Comparison of ENCODE assay signal across 14 mouse cellular contexts in genomic region chr13:53235953-53236352, GRCm38 (mm10). TPM values are rescaled to one million over a fixed set of nuclear protein-coding genes. Genes with fewer than 3 reads are reported as not detected.
DNase-seq lines count a peak whose midpoint lies in the region; ATAC-seq and TF ChIP-seq lines count a peak whose summit lies in the region.
"Had no signal": no experiment of that assay in that cellular context is flagged by ENCODE, and none has a peak within 500 bp of the region (broad histone marks: within the 10 kb centered on the region; RNA-seq: fewer than 3 reads in every experiment).

No protein-coding gene starts in this region.

- peak overlapping the region; percentile 67; the same call in 1 of the 2 replicates for H3K27ac ChIP-seq in heart, embryonic 10.5 days
- peak overlapping the region; percentile 51; the same call in 1 of the 2 replicates for H3K27ac ChIP-seq in neural tube, embryonic 11.5 days (ENCODE audit: low read depth, low read length)
- no peak overlapping the region for H3K27ac ChIP-seq in neural tube, embryonic 15.5 days (replicated peaks)
- peak overlapping the region; percentile 59 for H3K27ac ChIP-seq in forebrain, embryonic 14.5 days (ENCODE audit: low read depth, low read length)
- H3K27ac ChIP-seq in limb, embryonic 14.5 days (replicated peaks; ENCODE audit: low read depth, low read length): peak overlapping the region; percentile 39
- H3K27ac ChIP-seq in liver, postnatal 0 days (ENCODE audit: low read depth): no peak overlapping the region
- H3K27ac ChIP-seq: macrophage had no signal

- TF ChIP-seq CTCF in liver, postnatal 0 days (IDR thresholded peaks at IDR 0.05; ENCODE audit: low read depth): no peak

- DNase-seq in heart, embryonic 10.5 days (ENCODE audit: low spot score): no peak
- DNase-seq in heart, adult 18-20 months: no peak
- DNase-seq in neural tube, embryonic 11.5 days (ENCODE audit: low spot score): no peak
- DNase-seq in forebrain, embryonic 14.5 days (ENCODE audit: low spot score): no peak
- DNase-seq in limb, embryonic 14.5 days (ENCODE audit: low spot score): no peak
- no peak for DNase-seq in liver, postnatal 0 days
- DNase-seq in gastrocnemius, postnatal 4 days (ENCODE audit: low spot score in 2 of 2): no peak
- DNase-seq: kidney, postnatal 10 days; spleen, adult 18-20 months had no signal

- no peaks in the 10 kb centered on the region for H3K9me3 ChIP-seq in heart, embryonic 10.5 days
- H3K9me3 ChIP-seq in neural tube, embryonic 11.5 days (ENCODE audit: control insufficient read depth, low read length): no peaks in the 10 kb centered on the region
- H3K9me3 ChIP-seq in neural tube, embryonic 15.5 days (replicated peaks): no peaks in the 10 kb centered on the region
- H3K9me3 ChIP-seq in forebrain, embryonic 14.5 days (replicated peaks; ENCODE audit: control insufficient read depth, low read length): no peaks in the 10 kb centered on the region
- no peaks in the 10 kb centered on the region for H3K9me3 ChIP-seq in limb, embryonic 14.5 days (ENCODE audit: control insufficient read depth, low read length)
- H3K9me3 ChIP-seq in liver, postnatal 0 days (ENCODE audit: low read length): no peaks in the 10 kb centered on the region

- no peak for TF ChIP-seq EP300 in liver, postnatal 0 days (IDR thresholded peaks at IDR 0.05; ENCODE audit: low read depth)

- no peak for ATAC-seq in neural tube, embryonic 11.5 days (ENCODE audit: insufficient read depth, low FRiP score, low TSS enrichment)
- ATAC-seq in neural tube, embryonic 15.5 days (ENCODE audit: low FRiP score): no peak
- ATAC-seq in forebrain, embryonic 14.5 days: 0 out of 2 replicates have a peak, but pooled peaks have one; percentile 16
- no peak for ATAC-seq in limb, embryonic 14.5 days (ENCODE audit: low FRiP score, low read depth)
- ATAC-seq in liver, postnatal 0 days: no peak
- ATAC-seq: activated CD4-positive, CD25-positive, alpha-beta regulatory T cell, adult 4 months had no signal

- no peaks in the 10 kb centered on the region for H3K27me3 ChIP-seq in heart, embryonic 10.5 days (ENCODE audit: insufficient read depth, poor library complexity, severe bottlenecking)
- H3K27me3 ChIP-seq in neural tube, embryonic 11.5 days (ENCODE audit: control insufficient read depth, insufficient read depth, low read length): no peaks in the 10 kb centered on the region
- 0 out of 2 replicates have a peak, but pooled peaks cover 2% of the 10 kb centered on the region for H3K27me3 ChIP-seq in neural tube, embryonic 15.5 days (replicated peaks)
- no peaks in the 10 kb centered on the region for H3K27me3 ChIP-seq in forebrain, embryonic 14.5 days (replicated peaks; ENCODE audit: control insufficient read depth, insufficient read depth, low read length)
- H3K27me3 ChIP-seq in limb, embryonic 14.5 days (ENCODE audit: control insufficient read depth, insufficient read depth, low read length): no peaks in the 10 kb centered on the region
- H3K27me3 ChIP-seq in liver, postnatal 0 days (ENCODE audit: insufficient read depth, low read length): 0 out of 2 replicates have a peak, but pooled peaks cover 6% of the 10 kb centered on the region

- H3K36me3 ChIP-seq in heart, embryonic 10.5 days: 0 out of 2 replicates have a peak, but pooled peaks cover 6% of the 10 kb centered on the region
- no peaks in the 10 kb centered on the region for H3K36me3 ChIP-seq in neural tube, embryonic 11.5 days (ENCODE audit: control insufficient read depth, insufficient read depth, low read length)
- H3K36me3 ChIP-seq in neural tube, embryonic 15.5 days: no peaks in the 10 kb centered on the region
- no peaks in the 10 kb centered on the region for H3K36me3 ChIP-seq in forebrain, embryonic 14.5 days (ENCODE audit: control insufficient read depth, insufficient read depth, low read length)
- no peaks in the 10 kb centered on the region for H3K36me3 ChIP-seq in limb, embryonic 14.5 days (ENCODE audit: control insufficient read depth, insufficient read depth, low read length)
- no peaks in the 10 kb centered on the region for H3K36me3 ChIP-seq in liver, postnatal 0 days (replicated peaks; ENCODE audit: insufficient read depth, low read length)

- H3K4me2 ChIP-seq in neural tube, embryonic 11.5 days (ENCODE audit: low read depth): no peak overlapping the region
- H3K4me2 ChIP-seq in neural tube, embryonic 15.5 days: no peak overlapping the region
- H3K4me2 ChIP-seq in forebrain, embryonic 14.5 days (ENCODE audit: low read length): peak overlapping the region; percentile 1; the same call in 1 of the 2 replicates
- H3K4me2 ChIP-seq in limb, embryonic 14.5 days (replicated peaks; ENCODE audit: low read depth, low read length, severe bottlenecking): peak overlapping the region; percentile 18; the same call in 1 of the 2 replicates
- H3K4me2 ChIP-seq in liver, postnatal 0 days (ENCODE audit: low read depth, low read length): no peak overlapping the region
- H3K4me2 ChIP-seq: heart, embryonic 11.5 days; liver, embryonic 11.5 days had no signal

- no peak for TF ChIP-seq POLR2A in limb, embryonic 14.5 days (IDR thresholded peaks at IDR 0.05; ENCODE audit: borderline replicate concordance, extremely low read depth, insufficient read depth, insufficient read length)

- H3K4me1 ChIP-seq in heart, embryonic 10.5 days: peaks cover 73% of the 10 kb centered on the region
- peaks cover 52% of the 10 kb centered on the region for H3K4me1 ChIP-seq in neural tube, embryonic 11.5 days (ENCODE audit: control insufficient read depth, insufficient read depth, low read length)
- peaks cover 54% of the 10 kb centered on the region for H3K4me1 ChIP-seq in neural tube, embryonic 15.5 days
- H3K4me1 ChIP-seq in forebrain, embryonic 14.5 days (ENCODE audit: control insufficient read depth, insufficient read depth, low read length): peaks cover 46% of the 10 kb centered on the region
- H3K4me1 ChIP-seq in limb, embryonic 14.5 days (ENCODE audit: control insufficient read depth, insufficient read depth, low read length): peaks cover 61% of the 10 kb centered on the region
- no peaks in the 10 kb centered on the region for H3K4me1 ChIP-seq in liver, postnatal 0 days (ENCODE audit: insufficient read depth)

- H3K9ac ChIP-seq in neural tube, embryonic 11.5 days (ENCODE audit: low read length): no peak overlapping the region
- no peak overlapping the region for H3K9ac ChIP-seq in neural tube, embryonic 15.5 days (replicated peaks)
- H3K9ac ChIP-seq in forebrain, embryonic 14.5 days (ENCODE audit: low read length): no peak overlapping the region
- H3K9ac ChIP-seq in limb, embryonic 14.5 days (ENCODE audit: low read depth, low read length, severe bottlenecking): no peak overlapping the region
- no peak overlapping the region for H3K9ac ChIP-seq in liver, postnatal 0 days (replicated peaks)

- H3K4me3 ChIP-seq in heart, embryonic 10.5 days: no peak overlapping the region
- H3K4me3 ChIP-seq in neural tube, embryonic 11.5 days (ENCODE audit: low read depth, low read length): no peak overlapping the region
- no peak overlapping the region for H3K4me3 ChIP-seq in neural tube, embryonic 15.5 days (replicated peaks)
- H3K4me3 ChIP-seq in forebrain, embryonic 14.5 days (ENCODE audit: low read depth, low read length): no peak overlapping the region
- H3K4me3 ChIP-seq in limb, embryonic 14.5 days (replicated peaks; ENCODE audit: low read length): no peak overlapping the region
- no peak overlapping the region for H3K4me3 ChIP-seq in liver, postnatal 0 days (ENCODE audit: low read depth, low read length)

- WGBS in heart, embryonic 10.5 days: 34% methylated on average over 7 of the region's 7 CpGs
- 12% methylated on average over 7 of the region's 7 CpGs for WGBS in neural tube, embryonic 11.5 days
- 15% methylated on average over 7 of the region's 7 CpGs for WGBS in neural tube, embryonic 15.5 days
- 15% methylated on average over 7 of the region's 7 CpGs for WGBS in forebrain, embryonic 14.5 days
- 19% methylated on average over 7 of the region's 7 CpGs for WGBS in limb, embryonic 14.5 days
- 40% methylated on average over 7 of the region's 7 CpGs for WGBS in liver, postnatal 0 days (ENCODE audit: insufficient replicate concordance)

RNA-seq across cellular contexts. Expression of gene Ror2, which starts 50.0 kb away (rescaled TPM):
- 25.8 and 27.8 TPM in 2 replicates for polyA plus RNA-seq in heart, embryonic 10.5 days (2016; fragmentation: Nextera tagmentation; extraction: Ambion mirVana)
- 1 to 10 TPM; 1.0 to 1.4 TPM for total RNA-seq in heart, adult 18-20 months (2021)
- polyA plus RNA-seq in neural tube, embryonic 11.5 days (2014; fragmentation: Nextera tagmentation; extraction: Ambion mirVana): 8.1 and 8.7 TPM in 2 replicates
- polyA plus RNA-seq in neural tube, embryonic 15.5 days (2015; fragmentation: Nextera tagmentation; extraction: Ambion mirVana): 3.4 and 4.8 TPM in 2 replicates
- polyA plus RNA-seq in forebrain, embryonic 14.5 days (2014; fragmentation: Nextera tagmentation; extraction: Ambion mirVana): 2.2 and 2.6 TPM in 2 replicates
- 33.0 and 48.1 TPM in 2 replicates for polyA plus RNA-seq in limb, embryonic 14.5 days (2012; rRNA removed)
- polyA plus RNA-seq in limb, embryonic 14.5 days (2014; fragmentation: Nextera tagmentation; extraction: Ambion mirVana): 19.0 and 22.5 TPM in 2 replicates
- polyA plus RNA-seq in liver, postnatal 0 days (2015; fragmentation: Nextera tagmentation; extraction: Ambion mirVana): 0.05 and 0.18 TPM in 2 replicates
- 1 to 10 TPM; 9.3 to 9.9 TPM for total RNA-seq in gastrocnemius, postnatal 4 days (2021)
- polyA plus RNA-seq: activated CD4-positive, CD25-positive, alpha-beta regulatory T cell, adult 4 months; macrophage had no signal

Comparison
In these comparisons a context has a peak if more than half of its experiments do, and no peak if none do; other contexts are left out.
1. H3K27ac ChIP-seq: peak in heart, embryonic 10.5 days (single experiment), neural tube, embryonic 11.5 days (single experiment), forebrain, embryonic 14.5 days (single experiment) and limb, embryonic 14.5 days (single experiment); none in neural tube, embryonic 15.5 days (single experiment) and liver, postnatal 0 days (single experiment).
2. H3K4me2 ChIP-seq: peak in forebrain, embryonic 14.5 days (single experiment) and limb, embryonic 14.5 days (single experiment); none in neural tube, embryonic 11.5 days (single experiment), neural tube, embryonic 15.5 days (single experiment) and liver, postnatal 0 days (single experiment).